Mouse (Mus musculus) embryonic stem cell, embryonic (primary cell): Measurements from ENCODE around the gene Prickle1.

Source experiments
- CTCF ChIA-PET, 4 experiments: fragments of 300-600 bp in 2 of 4; fragments of 350-600 bp in 2 of 4; sonication (Branson Sonifier 250); formaldehyde crosslinking; loops; one replicate each; lab custom pipeline; 2022; ENCODE audit warnings: inconsistent platforms in 2 of 4; lab: Charles Lee
- POLR2A ChIA-PET, 4 experiments: fragments of 300-600 bp in 2 of 4; fragments of 350-600 bp in 2 of 4; sonication (Branson Sonifier 250); formaldehyde crosslinking; loops; one replicate each; lab custom pipeline; 2022; ENCODE audit warnings: antibody characterized with exemption in 4 of 4, inconsistent platforms in 1 of 4; lab: Charles Lee

The Prickle1 gene

GRCm38 (mm10) chr15:93486066-93486465 is 109.6 kb downstream of the Prickle1 start:
- ChIA-PET CTCF (interaction anchor here in 1 of 4 experiments (0.8 kb wide), 1 partner anchor 1034 kb away, joined by 3 read pairs; no protein-coding TSS in a partner anchor), POLR2A (interaction anchor here in 1 of 4 experiments (0.5 kb wide), 1 partner anchor 16 kb away, joined by 3 read pairs; no protein-coding TSS in a partner anchor)

GRCm38 (mm10) chr15:93485252-93485651 is 110.4 kb downstream of the Prickle1 start:
- ChIA-PET CTCF (interaction anchor here in 1 of 4 experiments (0.8 kb wide), 1 partner anchor 1035 kb away, joined by 3 read pairs; no protein-coding TSS in a partner anchor), POLR2A (interaction anchor here in 1 of 4 experiments (0.5 kb wide), 1 partner anchor 15 kb away, joined by 3 read pairs; no protein-coding TSS in a partner anchor)

GRCm38 (mm10) chr15:93484261-93484710 is 111.4 kb downstream of the Prickle1 start:
- POLR2A ChIA-PET, result interaction anchor here in 2 of 4 experiments (0.5 to 1.3 kb wide), 3 partner anchors 8 to 35 kb away, joined by 3 to 10 read pairs (median 3); no protein-coding TSS in a partner anchor
- CTCF ChIA-PET, result interaction anchor here in 2 of 4 experiments (0.5 to 0.9 kb wide), 2 partner anchors 9 to 18 kb away, joined by 3 to 4 read pairs; no protein-coding TSS in a partner anchor

- POLR2A ChIA-PET, result interaction anchor here in 1 of 4 experiments (1.2 kb wide), 1 partner anchor 14 kb away, joined by 5 read pairs; no protein-coding TSS in a partner anchor
These were observed 114.6 kb downstream of the Prickle1 start for GRCm38 (mm10) chr15:93481112-93481511.

GRCm38 (mm10) chr15:93479445-93479844 is 116.2 kb downstream of the Prickle1 start:
- ChIA-PET POLR2A (no interaction called here), CTCF (interaction anchor here in 1 of 4 experiments (0.6 kb wide), 1 partner anchor 242 kb away, joined by 3 read pairs; no protein-coding TSS in a partner anchor)

More at GRCm38 (mm10) chr15:93481112-93481511, 114.6 kb downstream of the Prickle1 start:
- CTCF ChIA-PET, result interaction anchor here in 1 of 4 experiments (1.2 kb wide), 1 partner anchor 9 kb away, joined by 3 read pairs; no protein-coding TSS in a partner anchor

- POLR2A ChIA-PET, result no interaction called here
- CTCF ChIA-PET, result no interaction called here
These were observed 117.0 kb downstream of the Prickle1 start for GRCm38 (mm10) chr15:93478676-93479075.

GRCm38 (mm10) chr15:93477729-93478128 is 118.0 kb downstream of the Prickle1 start:
- ChIA-PET POLR2A (no interaction called here), CTCF (no interaction called here)

- ChIA-PET POLR2A (no interaction called here), CTCF (interaction anchor here in 1 of 4 experiments (0.6 kb wide), 1 partner anchor 8 kb away, joined by 4 read pairs; no protein-coding TSS in a partner anchor)
These were observed 120.0 kb downstream of the Prickle1 start for GRCm38 (mm10) chr15:93475688-93476087.

- ChIA-PET POLR2A (interaction anchor here in 2 of 4 experiments (0.6 to 1.0 kb wide), 2 partner anchors 15 to 18 kb away, joined by 3 to 5 read pairs; no protein-coding TSS in a partner anchor), CTCF (no interaction called here)
These were observed 121.4 kb downstream of the Prickle1 start for GRCm38 (mm10) chr15:93474277-93474676.

- CTCF ChIA-PET, result interaction anchor here in 3 of 4 experiments (0.6 to 1.7 kb wide), 6 partner anchors 9 to 1813 kb away, joined by 3 to 4 read pairs (median 4); no protein-coding TSS in a partner anchor
- POLR2A ChIA-PET, result interaction anchor here in 3 of 4 experiments (0.5 to 1.1 kb wide), 6 partner anchors 11 to 135 kb away, joined by 3 to 4 read pairs (median 3); partner anchors contain the start of gene Yaf2 (in 1 of the 3)
These were observed 123.6 kb downstream of the Prickle1 start for GRCm38 (mm10) chr15:93472089-93472488.

GRCm38 (mm10) chr15:93471651-93472050 is 124.0 kb downstream of the Prickle1 start:
- CTCF ChIA-PET, result interaction anchor here in 3 of 4 experiments (0.6 to 1.7 kb wide), 5 partner anchors 9 to 1186 kb away, joined by 3 to 4 read pairs (median 3); no protein-coding TSS in a partner anchor
- POLR2A ChIA-PET, result interaction anchor here in 3 of 4 experiments (0.5 to 1.1 kb wide), 6 partner anchors 10 to 135 kb away, joined by 3 to 4 read pairs (median 3); partner anchors contain the start of gene Yaf2 (in 1 of the 3)

- CTCF ChIA-PET, result interaction anchor here in 2 of 4 experiments (0.6 to 0.9 kb wide), 3 partner anchors 40 to 1710 kb away, joined by 3 to 6 read pairs (median 3); no protein-coding TSS in a partner anchor
- POLR2A ChIA-PET, result interaction anchor here in 2 of 4 experiments (0.9 to 1.1 kb wide), 2 partner anchors 11 to 33 kb away, joined by 3 read pairs; no protein-coding TSS in a partner anchor
These were observed 134.6 kb downstream of the Prickle1 start for GRCm38 (mm10) chr15:93461066-93461465.

- CTCF ChIA-PET, result no interaction called here
- POLR2A ChIA-PET, result no interaction called here
These were observed 136.3 kb downstream of the Prickle1 start for GRCm38 (mm10) chr15:93459422-93459821.

- CTCF ChIA-PET, result interaction anchor here in 1 of 4 experiments (0.9 kb wide), 1 partner anchor 64 kb away, joined by 4 read pairs; no protein-coding TSS in a partner anchor
These were observed 139.7 kb downstream of the Prickle1 start for GRCm38 (mm10) chr15:93456005-93456404.

GRCm38 (mm10) chr15:93453296-93453695 is 142.4 kb downstream of the Prickle1 start:
- ChIA-PET POLR2A (no interaction called here), CTCF (no interaction called here)

More at GRCm38 (mm10) chr15:93456005-93456404, 139.7 kb downstream of the Prickle1 start:
- POLR2A ChIA-PET, result no interaction called here
